Comparison of ENCODE assay signal across 8 mouse cellular contexts in genomic region chr16:16358481-16359100, GRCm38 (mm10). TPM values are rescaled to one million over a fixed set of nuclear protein-coding genes. Genes with fewer than 3 reads are reported as not detected.
A peak's percentile ranks its signal among the peaks of the same experiment; 100 is the strongest.
DNase-seq lines count a peak whose midpoint lies in the region; ATAC-seq and TF ChIP-seq lines count a peak whose summit lies in the region.

TSS of gene Dnm1l (minus strand) at chr16:16358959.

- in situ Hi-C loops in Patski (cut with MboI; ENCODE audit: low pct_unique_long_range_greater_than_20kb) = loop anchor here (10.0 kb wide), 1 partner anchor 236 kb away; no protein-coding TSS in a partner anchor

- H3K4me2 ChIP-seq in hindbrain, embryonic 13.5 days = peak within 1 kb of the TSS; percentile 68

- H3K9me3 ChIP-seq in hindbrain, embryonic 13.5 days = no peaks in the 10 kb centered on the region

- DNase-seq in Patski (ENCODE audit: low read depth, low spot score) = peak; percentile 37
- DNase-seq in cerebellum, postnatal 14 days = peak; percentile 96
- DNase-seq in frontal cortex, postnatal 14 days (ENCODE audit: low spot score in 2 of 2) = peak; percentile 83 to 86
- peak; percentile 85 for DNase-seq in layer of hippocampus, postnatal 25 days (ENCODE audit: extremely low spot score in 1 of 2, low spot score in 1 of 2)
- peak; percentile 93 for DNase-seq in lung, postnatal 25 days (ENCODE audit: low spot score)
- peak; percentile 90 for DNase-seq in retina, embryonic 14.5 days (ENCODE audit: low spot score)
- DNase-seq in thymus, postnatal 4 days = peak; percentile 97

- CTCF ChIA-PET in Patski (lab: Charles Lee) = interaction anchor here (1.2 kb wide), 1 partner anchor 58 kb away, joined by 4 read pairs; no protein-coding TSS in a partner anchor

- peak within 1 kb of the TSS; percentile 90 for H3K4me3 ChIP-seq in hindbrain, embryonic 13.5 days

- peak within 1 kb of the TSS; percentile 92 for H3K9ac ChIP-seq in hindbrain, embryonic 13.5 days

- POLR2A ChIA-PET in Patski (lab: Charles Lee) = interaction anchor here (1.0 kb wide), 1 partner anchor 172 kb away, joined by 3 read pairs; no protein-coding TSS in a partner anchor

- TF ChIP-seq CTCF in Patski (IDR thresholded peaks at IDR 0.05) = peak; percentile 60

- peaks cover 11% of the 10 kb centered on the region for H3K4me1 ChIP-seq in hindbrain, embryonic 13.5 days (replicated peaks)

- under 1% methylated on average over 55 of the region's 55 CpGs for WGBS in hindbrain, embryonic 13.5 days

- peak; percentile 99 for ATAC-seq in Patski
- peak; percentile 100 for ATAC-seq in hindbrain, embryonic 13.5 days (ENCODE audit: low FRiP score)

- peak within 1 kb of the TSS; percentile 94 for H3K27ac ChIP-seq in hindbrain, embryonic 13.5 days

- no peaks in the 10 kb centered on the region; the same call in 1 of the 2 replicates for H3K36me3 ChIP-seq in hindbrain, embryonic 13.5 days

- no peaks in the 10 kb centered on the region for H3K27me3 ChIP-seq in Patski
- no peaks in the 10 kb centered on the region for H3K27me3 ChIP-seq in hindbrain, embryonic 13.5 days

RNA-seq across cellular contexts. Expression of gene Dnm1l, which starts in this region (rescaled TPM):
- polyA plus RNA-seq in Patski (2021) = 96.6 TPM
- 100 and 102 TPM in 2 replicates for polyA plus RNA-seq in hindbrain, embryonic 13.5 days (2015; fragmentation: Nextera tagmentation; extraction: Ambion mirVana)
- 100 to 1,000 TPM; 189 to 190 TPM for total RNA-seq in layer of hippocampus, postnatal 25 days (2021)

Comparison
In these comparisons a context has a peak if more than half of its experiments do, and no peak if none do; other contexts are left out.
1. Peak in every context shown above with its lines: DNase-seq, ATAC-seq, H3K4me3 ChIP-seq and H3K27ac ChIP-seq.
2. DNase-seq: peak in every context shown above with its lines; median percentile 97 in thymus, postnatal 4 days; 96 in cerebellum, postnatal 14 days; 93 in lung, postnatal 25 days; 90 in retina, embryonic 14.5 days; 85 in layer of hippocampus, postnatal 25 days; 84 in frontal cortex, postnatal 14 days; 37 in Patski.